Mouse (Mus musculus) erythroblast, embryonic 14.5 days (primary cell): ENCODE results near the gene Met.

Experiments used
- GATA1 ChIP-seq: IDR thresholded peaks from 2 replicates; pipeline ENCODE4 v1.6.1; 2012; ENCODE audit warnings: low read length, inconsistent platforms, mixed read lengths
- TAL1 ChIP-seq: IDR thresholded peaks from 3 replicates; pipeline ENCODE4 v1.6.1; 2012; ENCODE audit warnings: low read length, inconsistent platforms, mixed read lengths

DNA sequence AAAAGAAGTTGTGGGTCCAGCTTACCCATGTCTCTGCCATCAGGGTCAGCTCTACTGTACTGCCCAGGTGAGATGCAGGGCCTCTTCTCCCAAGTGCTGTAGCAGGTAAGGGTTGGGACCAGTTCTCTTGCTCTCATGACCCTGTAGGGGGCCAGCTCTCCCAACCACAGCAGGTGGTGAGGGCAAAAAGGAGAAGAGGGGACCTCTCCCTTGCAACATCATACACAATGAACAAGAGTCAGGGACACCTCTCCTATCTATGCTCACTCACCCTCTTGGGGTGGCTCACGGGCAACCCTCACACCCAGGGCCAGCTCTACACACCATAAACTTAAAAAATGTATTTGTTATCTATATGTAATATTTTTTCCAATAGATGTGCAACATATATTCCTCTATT, 143.3 kb downstream of the Met start:
- TF ChIP-seq GATA1: no peak
- TF ChIP-seq TAL1: no peak
